Mouse (Mus musculus): Measurements from ENCODE around the gene Gpr176. TPM values are rescaled to one million over a fixed set of nuclear protein-coding genes. Genes with fewer than 3 reads are reported as not detected.

Gene Gpr176
- polyA plus RNA-seq, 1 experiment from 2014 or later = 1.4 TPM

GRCm38 (mm10) chr2:118316939-118317338, 56.3 kb downstream of the Gpr176 start:
- no peak for ATAC-seq (ENCODE audit: low FRiP score, low TSS enrichment)
- WGBS = 80% methylated on average over 2 of the region's 2 CpGs
- no peak overlapping the region for H3K4me3 ChIP-seq (ENCODE audit: low read length)
- H3K4me1 ChIP-seq (ENCODE audit: control insufficient read depth, insufficient read depth, low read length) = no peaks in the 10 kb centered on the region
- no peaks in the 10 kb centered on the region for H3K27me3 ChIP-seq (ENCODE audit: control insufficient read depth, insufficient read depth, low read length)
- H3K36me3 ChIP-seq (ENCODE audit: control insufficient read depth, insufficient read depth, low read length) = no peaks in the 10 kb centered on the region
- no peak overlapping the region for H3K9ac ChIP-seq (ENCODE audit: low read depth, low read length)
- no peak overlapping the region for H3K4me2 ChIP-seq (replicated peaks; ENCODE audit: low read depth, low read length)
- H3K27ac ChIP-seq (ENCODE audit: low read depth, low read length) = no peak overlapping the region
- no peaks in the 10 kb centered on the region for H3K9me3 ChIP-seq (ENCODE audit: control insufficient read depth, low read length)

- H3K4me2 ChIP-seq (replicated peaks; ENCODE audit: low read depth, low read length) = no peak overlapping the region
- no peak overlapping the region for H3K27ac ChIP-seq (ENCODE audit: low read depth, low read length)
- no peaks in the 10 kb centered on the region for H3K27me3 ChIP-seq (ENCODE audit: control insufficient read depth, insufficient read depth, low read length)
- H3K9me3 ChIP-seq (ENCODE audit: control insufficient read depth, low read length) = no peaks in the 10 kb centered on the region
- H3K9ac ChIP-seq (ENCODE audit: low read depth, low read length) = no peak overlapping the region
- no peaks in the 10 kb centered on the region for H3K4me1 ChIP-seq (ENCODE audit: control insufficient read depth, insufficient read depth, low read length)
- no peaks in the 10 kb centered on the region for H3K36me3 ChIP-seq (ENCODE audit: control insufficient read depth, insufficient read depth, low read length)
- ATAC-seq (ENCODE audit: low FRiP score, low TSS enrichment) = no peak
- H3K4me3 ChIP-seq (ENCODE audit: low read length) = no peak overlapping the region
- WGBS = 76% methylated on average over 12 of the region's 12 CpGs
Observed at GRCm38 (mm10) chr2:118315656-118316402, 57.4 kb downstream of the Gpr176 start.

GRCm38 (mm10) chr2:118307561-118307960, 65.7 kb downstream of the Gpr176 start:
- no peak for ATAC-seq (ENCODE audit: low FRiP score, low TSS enrichment)
- Histone ChIP-seq H3K4me3 (ENCODE audit: low read length) (no peak overlapping the region), H3K4me2 (replicated peaks; ENCODE audit: low read depth, low read length) (no peak overlapping the region), H3K9ac (ENCODE audit: low read depth, low read length) (no peak overlapping the region), H3K27ac (ENCODE audit: low read depth, low read length) (no peak overlapping the region), H3K9me3 (ENCODE audit: control insufficient read depth, low read length) (no peaks in the 10 kb centered on the region), H3K27me3 (ENCODE audit: control insufficient read depth, insufficient read depth, low read length) (no peaks in the 10 kb centered on the region), H3K36me3 (ENCODE audit: control insufficient read depth, insufficient read depth, low read length) (no peaks in the 10 kb centered on the region), H3K4me1 (ENCODE audit: control insufficient read depth, insufficient read depth, low read length) (0 out of 2 replicates have a peak, but pooled peaks cover 3% of the 10 kb centered on the region)
- WGBS = 68% methylated on average over 8 of the region's 8 CpGs

GRCm38 (mm10) chr2:118306966-118307365, 66.3 kb downstream of the Gpr176 start:
- no peaks in the 10 kb centered on the region for H3K36me3 ChIP-seq (ENCODE audit: control insufficient read depth, insufficient read depth, low read length)
- H3K27ac ChIP-seq (ENCODE audit: low read depth, low read length) = no peak overlapping the region
- H3K4me2 ChIP-seq (replicated peaks; ENCODE audit: low read depth, low read length) = no peak overlapping the region
- no peak overlapping the region for H3K9ac ChIP-seq (ENCODE audit: low read depth, low read length)
- no peaks in the 10 kb centered on the region for H3K9me3 ChIP-seq (ENCODE audit: control insufficient read depth, low read length)
- no peaks in the 10 kb centered on the region for H3K27me3 ChIP-seq (ENCODE audit: control insufficient read depth, insufficient read depth, low read length)
- WGBS = 75% methylated on average over 2 of the region's 2 CpGs
- H3K4me3 ChIP-seq (ENCODE audit: low read length) = no peak overlapping the region
- no peak for ATAC-seq (ENCODE audit: low FRiP score, low TSS enrichment)
- 0 out of 2 replicates have a peak, but pooled peaks cover 3% of the 10 kb centered on the region for H3K4me1 ChIP-seq (ENCODE audit: control insufficient read depth, insufficient read depth, low read length)

GRCm38 (mm10) chr2:118306522-118306895, 66.7 kb downstream of the Gpr176 start:
- Histone ChIP-seq H3K27ac (ENCODE audit: low read depth, low read length) (no peak overlapping the region), H3K4me1 (ENCODE audit: control insufficient read depth, insufficient read depth, low read length) (0 out of 2 replicates have a peak, but pooled peaks cover 3% of the 10 kb centered on the region), H3K4me2 (replicated peaks; ENCODE audit: low read depth, low read length) (no peak overlapping the region), H3K9ac (ENCODE audit: low read depth, low read length) (no peak overlapping the region), H3K4me3 (ENCODE audit: low read length) (no peak overlapping the region), H3K9me3 (ENCODE audit: control insufficient read depth, low read length) (no peaks in the 10 kb centered on the region), H3K36me3 (ENCODE audit: control insufficient read depth, insufficient read depth, low read length) (no peaks in the 10 kb centered on the region), H3K27me3 (ENCODE audit: control insufficient read depth, insufficient read depth, low read length) (no peaks in the 10 kb centered on the region)
- ATAC-seq (ENCODE audit: low FRiP score, low TSS enrichment) = no peak
- WGBS = 24% methylated on average over 3 of the region's 3 CpGs

GRCm38 (mm10) chr2:118305827-118306521, 67.2 kb downstream of the Gpr176 start:
- H3K9me3 ChIP-seq (ENCODE audit: control insufficient read depth, low read length) = no peaks in the 10 kb centered on the region
- ATAC-seq (ENCODE audit: low FRiP score, low TSS enrichment) = no peak
- H3K9ac ChIP-seq (ENCODE audit: low read depth, low read length) = no peak overlapping the region
- H3K27me3 ChIP-seq (ENCODE audit: control insufficient read depth, insufficient read depth, low read length) = no peaks in the 10 kb centered on the region
- H3K36me3 ChIP-seq (ENCODE audit: control insufficient read depth, insufficient read depth, low read length) = no peaks in the 10 kb centered on the region
- H3K27ac ChIP-seq (ENCODE audit: low read depth, low read length) = no peak overlapping the region
- 0 out of 2 replicates have a peak, but pooled peaks cover 3% of the 10 kb centered on the region for H3K4me1 ChIP-seq (ENCODE audit: control insufficient read depth, insufficient read depth, low read length)
- no peak overlapping the region for H3K4me2 ChIP-seq (replicated peaks; ENCODE audit: low read depth, low read length)
- 49% methylated on average over 7 of the region's 7 CpGs for WGBS
- H3K4me3 ChIP-seq (ENCODE audit: low read length) = no peak overlapping the region

- Histone ChIP-seq H3K4me3 (ENCODE audit: low read length) (no peak overlapping the region), H3K27ac (ENCODE audit: low read depth, low read length) (no peak overlapping the region), H3K9ac (ENCODE audit: low read depth, low read length) (no peak overlapping the region), H3K36me3 (ENCODE audit: control insufficient read depth, insufficient read depth, low read length) (no peaks in the 10 kb centered on the region), H3K27me3 (ENCODE audit: control insufficient read depth, insufficient read depth, low read length) (no peaks in the 10 kb centered on the region), H3K4me1 (ENCODE audit: control insufficient read depth, insufficient read depth, low read length) (0 out of 2 replicates have a peak, but pooled peaks cover 3% of the 10 kb centered on the region), H3K9me3 (ENCODE audit: control insufficient read depth, low read length) (no peaks in the 10 kb centered on the region), H3K4me2 (replicated peaks; ENCODE audit: low read depth, low read length) (no peak overlapping the region)
- WGBS = 43% methylated on average over 4 of the region's 4 CpGs
- ATAC-seq (ENCODE audit: low FRiP score, low TSS enrichment) = no peak
Observed at GRCm38 (mm10) chr2:118303456-118303855, 69.8 kb downstream of the Gpr176 start.

- Histone ChIP-seq H3K4me1 (ENCODE audit: control insufficient read depth, insufficient read depth, low read length) (0 out of 2 replicates have a peak, but pooled peaks cover 2% of the 10 kb centered on the region), H3K9ac (ENCODE audit: low read depth, low read length) (no peak overlapping the region), H3K27ac (ENCODE audit: low read depth, low read length) (no peak overlapping the region), H3K36me3 (ENCODE audit: control insufficient read depth, insufficient read depth, low read length) (no peaks in the 10 kb centered on the region), H3K9me3 (ENCODE audit: control insufficient read depth, low read length) (no peaks in the 10 kb centered on the region), H3K4me3 (ENCODE audit: low read length) (no peak overlapping the region), H3K4me2 (replicated peaks; ENCODE audit: low read depth, low read length) (no peak overlapping the region), H3K27me3 (ENCODE audit: control insufficient read depth, insufficient read depth, low read length) (no peaks in the 10 kb centered on the region)
- no peak for ATAC-seq (ENCODE audit: low FRiP score, low TSS enrichment)
- 66% methylated on average over 2 of the region's 2 CpGs for WGBS
Observed at GRCm38 (mm10) chr2:118301656-118302055, 71.6 kb downstream of the Gpr176 start.

GRCm38 (mm10) chr2:118301041-118301545, 72.1 kb downstream of the Gpr176 start:
- Histone ChIP-seq H3K27ac (ENCODE audit: low read depth, low read length) (no peak overlapping the region), H3K4me1 (ENCODE audit: control insufficient read depth, insufficient read depth, low read length) (no peaks in the 10 kb centered on the region), H3K9ac (ENCODE audit: low read depth, low read length) (no peak overlapping the region), H3K36me3 (ENCODE audit: control insufficient read depth, insufficient read depth, low read length) (no peaks in the 10 kb centered on the region), H3K4me3 (ENCODE audit: low read length) (no peak overlapping the region), H3K9me3 (ENCODE audit: control insufficient read depth, low read length) (no peaks in the 10 kb centered on the region), H3K27me3 (ENCODE audit: control insufficient read depth, insufficient read depth, low read length) (no peaks in the 10 kb centered on the region), H3K4me2 (replicated peaks; ENCODE audit: low read depth, low read length) (no peak overlapping the region)
- 0 out of 2 replicates have a peak, but pooled peaks have one; percentile 24 for ATAC-seq (ENCODE audit: low FRiP score, low TSS enrichment)
- 61% methylated on average over 8 of the region's 8 CpGs for WGBS
